Mouse (Mus musculus) adrenal gland, adult (tissue): ENCODE measurements around the gene Gm11273.

Experiments used
- DNase-seq, 2 experiments: peaks; one replicate each; pipeline ENCODE4 v3.0.0; 2022 to 2023; ENCODE audit warnings: low spot score in 1 of 2; ENCODE audit not compliant: inconsistent age in 2 of 2

Gm11273 gene

DNA sequence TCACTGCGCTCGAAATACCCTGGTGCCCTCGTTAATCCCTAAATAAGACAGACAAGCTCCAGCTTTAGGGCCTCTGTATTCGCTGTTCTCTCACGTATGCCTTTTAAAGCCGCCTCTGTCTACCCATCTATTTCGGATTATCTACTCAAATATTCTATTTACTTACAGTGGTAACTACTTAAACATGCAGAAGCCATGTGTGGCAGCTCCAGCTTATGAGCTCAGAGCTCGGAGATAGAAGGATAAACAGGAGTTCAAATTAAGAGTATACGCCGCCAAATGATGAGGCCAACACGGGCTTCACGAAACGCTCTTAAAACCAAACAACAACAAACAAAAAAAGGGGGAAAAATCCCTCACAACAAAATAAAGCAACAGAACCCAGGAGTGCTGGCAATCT, 48.2 kb downstream of the Gm11273 start:
- DNase-seq, result no peak
